Mouse (Mus musculus) forebrain, embryonic 15.5 days (tissue): Measurements from ENCODE around the gene Slc5a5. TPM values are rescaled to one million over a fixed set of nuclear protein-coding genes. Genes with fewer than 3 reads are reported as not detected.

Experiments
- ATAC-seq: fragments of 200-750 bp; cut with Nextera tagmentation; replicated peaks from 2 replicates; pipeline ENCODE4 v1.8.0; 2017; ENCODE audit warnings: mild to moderate bottlenecking, moderate TSS enrichment, moderate library complexity
- H3K27ac ChIP-seq: fragments of 300-500 bp; sonication (generic); replicated peaks from 2 replicates; pipeline ENCODE4 v1.5.1; 2015; ENCODE audit warnings: mild to moderate bottlenecking, inconsistent platforms
- H3K27me3 ChIP-seq: fragments of 300-500 bp; sonication (generic); 2 replicates; pipeline ENCODE4 v1.6.1; 2015; ENCODE audit warnings: inconsistent platforms
- H3K36me3 ChIP-seq: fragments of 300-500 bp; sonication (generic); 2 replicates; pipeline ENCODE4 v1.6.1; 2015; ENCODE audit warnings: mild to moderate bottlenecking, inconsistent platforms
- H3K4me1 ChIP-seq: fragments of 300-500 bp; sonication (generic); 2 replicates; pipeline ENCODE4 v1.6.1; 2015; ENCODE audit warnings: inconsistent platforms
- H3K4me2 ChIP-seq: fragments of 300-500 bp; sonication (generic); replicated peaks from 2 replicates; pipeline ENCODE4 v1.6.1; 2015; ENCODE audit warnings: mild to moderate bottlenecking, inconsistent platforms
- H3K4me3 ChIP-seq: fragments of 300-500 bp; sonication (generic); 2 replicates; pipeline ENCODE4 v1.5.1; 2015; ENCODE audit warnings: mild to moderate bottlenecking, inconsistent platforms
- H3K9ac ChIP-seq: fragments of 300-500 bp; sonication (generic); replicated peaks from 2 replicates; pipeline ENCODE4 v1.6.1; 2015; ENCODE audit warnings: mild to moderate bottlenecking, inconsistent platforms
- H3K9me3 ChIP-seq: fragments of 300-500 bp; sonication (generic); 2 replicates; pipeline ENCODE4 v1.6.1; 2016; ENCODE audit warnings: inconsistent platforms
- WGBS: fragments of 180-500 bp; shearing (Covaris S2); methylation state at CpG from one replicate; pipeline ENCODE4 v1.1.7; 2015; ENCODE audit warnings: mixed read lengths; 5-methylcytosine and 5-hydroxymethylcytosine counted together
- polyA plus RNA-seq: library from polyadenylated mRNA; unstranded; fragments of >200 nt; fragmentation: Nextera tagmentation; extraction: Ambion mirVana; gene quantifications from 2 replicates; pipeline ENCODE4 v1.2.1, GENCODE M21; 2015

Slc5a5 gene
- polyA plus RNA-seq, 1 experiment from 2014 or later = 1.4 TPM

GRCm38 (mm10) chr8:70846371-70847154, 46.0 kb downstream of the Slc5a5 start:
- Histone ChIP-seq H3K27me3 (no peaks in the 10 kb centered on the region), H3K4me2 (no peak overlapping the region), H3K4me1 (no peaks in the 10 kb centered on the region; the same call in 1 of the 2 replicates), H3K9ac (no peak overlapping the region), H3K27ac (no peak overlapping the region), H3K4me3 (no peak overlapping the region), H3K36me3 (no peaks in the 10 kb centered on the region), H3K9me3 (no peaks in the 10 kb centered on the region)
- WGBS = 61% methylated on average over 15 of the region's 15 CpGs
- ATAC-seq = no peak

GRCm38 (mm10) chr8:70845108-70845507, 47.4 kb downstream of the Slc5a5 start:
- Histone ChIP-seq H3K9me3 (no peaks in the 10 kb centered on the region), H3K4me1 (peaks cover 9% of the 10 kb centered on the region), H3K36me3 (no peaks in the 10 kb centered on the region), H3K27ac (no peak overlapping the region), H3K4me3 (no peak overlapping the region), H3K9ac (no peak overlapping the region), H3K27me3 (no peaks in the 10 kb centered on the region), H3K4me2 (no peak overlapping the region)
- ATAC-seq = no peak
- 47% methylated on average over 5 of the region's 5 CpGs for WGBS

GRCm38 (mm10) chr8:70844523-70844922, 48.0 kb downstream of the Slc5a5 start:
- H3K4me3 ChIP-seq = no peak overlapping the region
- no peaks in the 10 kb centered on the region for H3K9me3 ChIP-seq
- WGBS = under 1% methylated on average over 6 of the region's 6 CpGs
- no peaks in the 10 kb centered on the region for H3K27me3 ChIP-seq
- peaks cover 12% of the 10 kb centered on the region for H3K4me1 ChIP-seq
- ATAC-seq = no peak
- no peak overlapping the region for H3K4me2 ChIP-seq
- H3K36me3 ChIP-seq = no peaks in the 10 kb centered on the region
- H3K9ac ChIP-seq = no peak overlapping the region
- H3K27ac ChIP-seq = no peak overlapping the region

- H3K9ac ChIP-seq = 0 out of 2 replicates have a peak overlapping the region, but pooled peaks have one; percentile 15
- no peak overlapping the region for H3K4me2 ChIP-seq
- H3K36me3 ChIP-seq = no peaks in the 10 kb centered on the region
- 88% methylated on average over 8 of the region's 8 CpGs for WGBS
- H3K27me3 ChIP-seq = no peaks in the 10 kb centered on the region
- no peak for ATAC-seq
- H3K4me3 ChIP-seq = no peak overlapping the region
- H3K9me3 ChIP-seq = no peaks in the 10 kb centered on the region
- no peak overlapping the region for H3K27ac ChIP-seq
- peaks cover 12% of the 10 kb centered on the region for H3K4me1 ChIP-seq
Observed at GRCm38 (mm10) chr8:70843941-70844340, 48.6 kb downstream of the Slc5a5 start.

- no peak overlapping the region for H3K27ac ChIP-seq
Observed at GRCm38 (mm10) chr8:70843214-70843773, 49.3 kb downstream of the Slc5a5 start.

GRCm38 (mm10) chr8:70842484-70842883, 50.1 kb downstream of the Slc5a5 start:
- 77% methylated on average over 25 of the region's 25 CpGs for WGBS
- no peak overlapping the region for H3K27ac ChIP-seq
- peaks cover 18% of the 10 kb centered on the region for H3K4me1 ChIP-seq
- no peaks in the 10 kb centered on the region for H3K36me3 ChIP-seq
- ATAC-seq = no peak
- H3K9me3 ChIP-seq = no peaks in the 10 kb centered on the region
- no peak overlapping the region for H3K4me2 ChIP-seq
- H3K4me3 ChIP-seq = no peak overlapping the region
- no peaks in the 10 kb centered on the region for H3K27me3 ChIP-seq
- no peak overlapping the region for H3K9ac ChIP-seq

More at GRCm38 (mm10) chr8:70843214-70843773, 49.3 kb downstream of the Slc5a5 start:
- no peaks in the 10 kb centered on the region for H3K36me3 ChIP-seq
- no peak overlapping the region for H3K4me2 ChIP-seq
- H3K4me3 ChIP-seq = no peak overlapping the region
- ATAC-seq = no peak
- no peaks in the 10 kb centered on the region for H3K27me3 ChIP-seq
- WGBS = 84% methylated on average over 5 of the region's 5 CpGs
- H3K4me1 ChIP-seq = peaks cover 18% of the 10 kb centered on the region
- no peak overlapping the region for H3K9ac ChIP-seq
- no peaks in the 10 kb centered on the region for H3K9me3 ChIP-seq

- ATAC-seq = no peak
- Histone ChIP-seq H3K9me3 (no peaks in the 10 kb centered on the region), H3K4me2 (no peak overlapping the region), H3K27ac (no peak overlapping the region), H3K4me1 (peaks cover 18% of the 10 kb centered on the region), H3K27me3 (no peaks in the 10 kb centered on the region), H3K4me3 (no peak overlapping the region), H3K36me3 (no peaks in the 10 kb centered on the region), H3K9ac (no peak overlapping the region)
- WGBS = 40% methylated on average over 22 of the region's 22 CpGs
Observed at GRCm38 (mm10) chr8:70841147-70842072, 51.1 kb downstream of the Slc5a5 start.

GRCm38 (mm10) chr8:70840590-70840989, 52.0 kb downstream of the Slc5a5 start:
- H3K4me1 ChIP-seq = peaks cover 18% of the 10 kb centered on the region
- H3K27ac ChIP-seq = peak overlapping the region; percentile 94; the same call in 1 of the 2 replicates
- H3K36me3 ChIP-seq = no peaks in the 10 kb centered on the region
- H3K27me3 ChIP-seq = no peaks in the 10 kb centered on the region
- H3K4me2 ChIP-seq = no peak overlapping the region
- no peak overlapping the region for H3K4me3 ChIP-seq
- H3K9me3 ChIP-seq = no peaks in the 10 kb centered on the region
- no peak overlapping the region for H3K9ac ChIP-seq
- ATAC-seq = no peak
- 57% methylated on average over 10 of the region's 10 CpGs for WGBS

- peak; percentile 97 for ATAC-seq
- 2% methylated on average over 55 of the region's 55 CpGs for WGBS
Observed at GRCm38 (mm10) chr8:70839408-70840351, 52.9 kb downstream of the Slc5a5 start, which contains the start of gene Arrdc2. TSS of gene Arrdc2 (minus strand) at chr8:70839720.

GRCm38 (mm10) chr8:70838654-70839407, 53.7 kb downstream of the Slc5a5 start:
- Histone ChIP-seq H3K4me2 (peak overlapping the region; percentile 61), H3K9me3 (no peaks in the 10 kb centered on the region), H3K4me3 (peak overlapping the region; percentile 72), H3K27ac (peak overlapping the region; percentile 94), H3K36me3 (no peaks in the 10 kb centered on the region), H3K4me1 (peaks cover 18% of the 10 kb centered on the region), H3K9ac (peak overlapping the region; percentile 68), H3K27me3 (no peaks in the 10 kb centered on the region)
- 3% methylated on average over 66 of the region's 66 CpGs for WGBS
- peak; percentile 39 for ATAC-seq

More at GRCm38 (mm10) chr8:70839408-70840351, 52.9 kb downstream of the Slc5a5 start, which contains the start of gene Arrdc2:
- H3K4me1 ChIP-seq = peaks cover 18% of the 10 kb centered on the region
- peak within 1 kb of the TSS; percentile 61 for H3K4me2 ChIP-seq
- no peaks in the 10 kb centered on the region for H3K27me3 ChIP-seq
- H3K9me3 ChIP-seq = no peaks in the 10 kb centered on the region
- peak within 1 kb of the TSS; percentile 94 for H3K27ac ChIP-seq
- peak within 1 kb of the TSS; percentile 68 for H3K9ac ChIP-seq
- H3K36me3 ChIP-seq = no peaks in the 10 kb centered on the region
- H3K4me3 ChIP-seq = peak within 1 kb of the TSS; percentile 72
